Mouse (Mus musculus) stomach, embryonic 14.5 days (tissue): ENCODE results near the gene Cdk11b. TPM values are rescaled to one million over a fixed set of nuclear protein-coding genes. Genes with fewer than 3 reads are reported as not detected.

Experiments used
- ATAC-seq: fragments of 200-750 bp; cut with Nextera tagmentation; 2 replicates; pipeline ENCODE4 v1.8.0; 2017; ENCODE audit warnings: low read depth, moderate TSS enrichment; ENCODE audit not compliant: insufficient number of reproducible peaks, insufficient read depth, low FRiP score
- H3K27ac ChIP-seq: fragments of 300-500 bp; sonication (generic); 2 replicates; pipeline ENCODE4 v1.5.1; 2014; ENCODE audit warnings: mild to moderate bottlenecking, low read length, moderate library complexity, mixed read lengths
- H3K27me3 ChIP-seq: fragments of 300-500 bp; sonication (generic); 2 replicates; pipeline ENCODE4 v1.6.1; 2014; ENCODE audit warnings: low read length, control low read depth, mixed read lengths; ENCODE audit not compliant: control insufficient read depth, insufficient read depth
- H3K36me3 ChIP-seq: fragments of 300-500 bp; sonication (generic); 2 replicates; pipeline ENCODE4 v1.6.1; 2014; ENCODE audit warnings: mild to moderate bottlenecking, control low read depth, low read length, moderate library complexity, mixed read lengths; ENCODE audit not compliant: control insufficient read depth, insufficient read depth
- H3K4me1 ChIP-seq: fragments of 300-500 bp; sonication (generic); 2 replicates; pipeline ENCODE4 v1.6.1; 2014; ENCODE audit warnings: low read length, control low read depth, mixed read lengths; ENCODE audit not compliant: control insufficient read depth, insufficient read depth
- H3K4me2 ChIP-seq: fragments of 300-500 bp; sonication (generic); replicated peaks from 2 replicates; pipeline ENCODE4 v1.6.1; 2014; ENCODE audit warnings: low read depth, low read length, control low read depth
- H3K4me3 ChIP-seq: fragments of 300-500 bp; sonication (generic); 2 replicates; pipeline ENCODE4 v1.5.1; 2014; ENCODE audit warnings: low read depth, low read length, control low read depth
- H3K9ac ChIP-seq: fragments of 300-500 bp; sonication (generic); replicated peaks from 2 replicates; pipeline ENCODE4 v1.6.1; 2014; ENCODE audit warnings: low read depth, mild to moderate bottlenecking, control low read depth, low read length, moderate library complexity, mixed read lengths
- H3K9me3 ChIP-seq: fragments of 300-500 bp; sonication (generic); 2 replicates; pipeline ENCODE4 v1.6.1; 2016; ENCODE audit warnings: low read depth, low read length, control low read depth; ENCODE audit not compliant: control insufficient read depth
- WGBS: fragments of 180-500 bp; shearing (Covaris S2); extraction: QIAGEN DNeasy Blood & Tissue Kit; methylation state at CpG from one replicate; pipeline ENCODE4 v1.1.7; 2014; 5-methylcytosine and 5-hydroxymethylcytosine counted together
- polyA plus RNA-seq: library from polyadenylated mRNA; unstranded; fragments of >200 nt; fragmentation: Nextera tagmentation; extraction: Ambion mirVana; gene quantifications from 2 replicates; pipeline ENCODE4 v1.2.1, GENCODE M21; 2014

Gene Cdk11b
- polyA plus RNA-seq: 57.0 and 57.3 TPM in 2 replicates

DNA sequence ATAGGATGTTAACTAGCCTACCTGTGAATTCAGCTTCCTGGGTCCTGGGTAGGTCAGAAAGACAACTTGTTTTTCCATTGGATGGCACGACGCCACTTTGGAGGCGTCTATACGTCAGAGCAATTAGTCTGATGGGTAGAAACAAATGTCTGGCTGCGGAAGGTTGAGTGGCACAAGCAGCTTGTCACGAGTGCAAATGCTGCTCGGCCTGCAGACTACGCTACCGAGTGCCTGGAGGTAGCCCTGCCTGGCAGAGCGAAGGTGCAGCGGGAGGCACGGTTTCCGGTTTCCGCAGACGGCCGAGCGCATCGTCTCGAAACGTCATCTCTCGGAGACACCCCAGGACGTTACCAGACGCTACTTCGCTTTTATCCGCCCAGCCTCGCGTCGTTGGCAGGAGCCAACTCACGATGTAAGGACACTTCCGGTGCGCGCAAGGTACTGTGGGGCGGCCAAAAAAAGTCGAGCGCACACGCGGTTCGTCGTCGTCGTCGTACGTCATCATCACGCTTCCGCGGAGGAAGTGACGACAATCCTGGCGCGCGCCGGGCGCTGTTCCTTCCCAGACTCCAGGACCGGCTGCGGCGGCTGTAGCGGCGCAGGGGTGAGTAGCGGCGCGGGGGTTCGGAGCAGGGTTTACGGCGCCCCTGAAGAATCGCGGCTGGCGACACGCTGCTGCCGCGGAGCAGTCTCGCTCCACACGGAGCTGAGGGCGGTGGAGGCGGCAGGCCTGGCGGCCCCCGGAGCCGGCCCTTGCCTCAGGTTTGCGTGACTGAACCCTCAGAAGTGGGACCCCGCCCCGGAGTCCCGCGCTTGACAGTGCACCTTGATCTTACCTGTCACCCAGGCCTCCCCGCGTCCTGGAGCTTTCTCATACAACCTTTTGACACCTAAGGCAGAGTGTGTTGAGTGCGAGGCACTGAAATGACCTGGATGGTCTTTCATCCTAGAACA is at the start of gene Cdk11b:
TSS of gene Cdk11b (plus strand) at position 517 of the 954 bp plus-strand sequence.
- H3K27ac ChIP-seq: peak within 1 kb of the TSS; percentile 84
- ATAC-seq: peak; percentile 100
- H3K9me3 ChIP-seq: no peaks in the 10 kb centered on the region
- no peaks in the 10 kb centered on the region for H3K4me1 ChIP-seq
- H3K36me3 ChIP-seq: peaks cover 24% of the 10 kb centered on the region
- H3K27me3 ChIP-seq: no peaks in the 10 kb centered on the region
- under 1% methylated on average over 83 of the region's 84 CpGs for whole genome bisulfite sequencing
- peak within 1 kb of the TSS; percentile 80 for H3K9ac ChIP-seq
- peak within 1 kb of the TSS; percentile 99 for H3K4me3 ChIP-seq
- H3K4me2 ChIP-seq: peak within 1 kb of the TSS; percentile 87

GRCm38 (mm10) chr4:155574931-155575330 is 49.7 kb upstream of the Cdk11b start:
- no peak for ATAC-seq
- peaks cover 17% of the 10 kb centered on the region for H3K36me3 ChIP-seq
- no peak overlapping the region for H3K4me2 ChIP-seq
- 88% methylated on average over 11 of the region's 11 CpGs for WGBS
- no peak overlapping the region for H3K27ac ChIP-seq
- no peak overlapping the region for H3K9ac ChIP-seq
- no peak overlapping the region for H3K4me3 ChIP-seq
- H3K4me1 ChIP-seq: no peaks in the 10 kb centered on the region
- no peaks in the 10 kb centered on the region for H3K27me3 ChIP-seq
- H3K9me3 ChIP-seq: no peaks in the 10 kb centered on the region

GRCm38 (mm10) chr4:155575521-155575920 is 49.1 kb upstream of the Cdk11b start:
- WGBS: 96% methylated on average over 8 of the region's 8 CpGs
- Histone ChIP-seq H3K9ac (no peak overlapping the region), H3K4me3 (no peak overlapping the region), H3K27me3 (no peaks in the 10 kb centered on the region), H3K27ac (no peak overlapping the region), H3K9me3 (no peaks in the 10 kb centered on the region), H3K4me1 (no peaks in the 10 kb centered on the region), H3K4me2 (no peak overlapping the region), H3K36me3 (peaks cover 17% of the 10 kb centered on the region)
- no peak for ATAC-seq

DNA sequence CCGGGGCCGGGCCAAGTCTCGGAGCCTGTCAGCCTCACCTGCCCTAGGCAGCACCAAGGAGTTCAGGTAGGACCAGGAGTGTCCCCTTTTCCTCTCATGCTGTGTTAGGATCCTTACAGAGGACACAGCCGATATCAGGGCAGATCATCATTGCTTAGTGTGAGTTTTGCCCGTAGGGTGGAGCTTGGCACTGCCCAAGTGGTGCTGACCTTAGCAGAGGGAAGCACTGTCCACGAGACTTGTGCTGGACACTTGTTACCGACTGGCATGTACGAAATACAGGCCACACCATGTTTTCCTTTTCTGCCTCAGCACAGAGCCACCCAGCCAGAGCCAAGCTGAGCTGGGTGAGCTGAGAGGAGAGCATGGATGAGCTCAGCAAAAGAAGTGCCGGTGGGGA is 47.5 kb upstream of the Cdk11b start:
- ATAC-seq: no peak
- H3K4me2 ChIP-seq: no peak overlapping the region
- H3K27ac ChIP-seq: no peak overlapping the region
- WGBS: 87% methylated on average over 9 of the region's 9 CpGs
- no peaks in the 10 kb centered on the region for H3K4me1 ChIP-seq
- no peak overlapping the region for H3K9ac ChIP-seq
- H3K9me3 ChIP-seq: no peaks in the 10 kb centered on the region
- H3K4me3 ChIP-seq: no peak overlapping the region
- H3K27me3 ChIP-seq: no peaks in the 10 kb centered on the region
- H3K36me3 ChIP-seq: peaks cover 20% of the 10 kb centered on the region

- no peak for ATAC-seq
- Histone ChIP-seq H3K4me2 (no peak overlapping the region), H3K36me3 (peaks cover 21% of the 10 kb centered on the region), H3K4me1 (no peaks in the 10 kb centered on the region), H3K9ac (no peak overlapping the region), H3K27ac (no peak overlapping the region), H3K9me3 (no peaks in the 10 kb centered on the region), H3K27me3 (no peaks in the 10 kb centered on the region), H3K4me3 (no peak overlapping the region)
- 72% methylated on average over 5 of the region's 5 CpGs for WGBS
Observed at GRCm38 (mm10) chr4:155577741-155578140, 46.9 kb upstream of the Cdk11b start.

DNA sequence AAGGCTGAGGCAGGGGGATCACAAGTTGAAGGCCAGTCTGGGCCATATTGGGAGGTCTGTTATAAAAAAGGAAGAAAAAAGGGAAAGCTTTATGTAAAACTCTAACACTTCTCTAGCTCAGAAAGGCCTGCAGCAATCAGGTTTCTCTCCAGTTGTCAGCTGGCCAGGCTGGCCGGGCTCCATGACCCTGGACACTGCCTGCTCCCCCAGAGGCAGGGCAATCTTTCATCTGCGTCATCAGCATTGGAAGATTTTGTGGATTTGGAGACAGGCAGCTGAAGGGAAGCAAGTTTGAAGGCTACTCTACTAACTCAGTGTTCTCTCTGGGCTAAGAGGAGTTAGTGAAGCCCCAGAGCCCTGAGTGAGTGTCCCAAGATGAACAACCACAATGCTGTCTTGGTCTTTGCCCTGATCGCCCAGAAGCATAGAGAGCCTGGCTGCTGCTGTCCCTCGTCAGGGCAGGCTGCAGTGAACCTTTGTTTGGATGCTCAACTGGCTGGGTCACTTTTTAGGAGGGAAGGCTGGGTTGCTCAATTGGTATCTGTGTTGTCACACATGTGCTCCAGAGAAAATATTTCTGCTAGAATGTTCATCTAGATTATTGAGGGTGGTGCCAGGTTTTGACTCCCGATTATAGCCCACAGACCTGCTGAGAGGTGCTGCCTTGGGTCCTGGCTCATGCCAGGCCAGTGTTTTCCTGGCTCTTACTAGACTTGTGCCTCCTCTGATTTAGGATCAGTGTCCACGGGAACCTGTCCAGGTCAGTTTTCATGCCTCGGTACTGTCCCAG is 46.1 kb upstream of the Cdk11b start:
- H3K36me3 ChIP-seq: peaks cover 21% of the 10 kb centered on the region
- no peak overlapping the region for H3K4me2 ChIP-seq
- H3K27me3 ChIP-seq: no peaks in the 10 kb centered on the region
- no peaks in the 10 kb centered on the region for H3K9me3 ChIP-seq
- H3K4me3 ChIP-seq: no peak overlapping the region
- no peak overlapping the region for H3K9ac ChIP-seq
- WGBS: 84% methylated on average over 7 of the region's 7 CpGs
- H3K4me1 ChIP-seq: no peaks in the 10 kb centered on the region
- no peak for ATAC-seq
- no peak overlapping the region for H3K27ac ChIP-seq

DNA sequence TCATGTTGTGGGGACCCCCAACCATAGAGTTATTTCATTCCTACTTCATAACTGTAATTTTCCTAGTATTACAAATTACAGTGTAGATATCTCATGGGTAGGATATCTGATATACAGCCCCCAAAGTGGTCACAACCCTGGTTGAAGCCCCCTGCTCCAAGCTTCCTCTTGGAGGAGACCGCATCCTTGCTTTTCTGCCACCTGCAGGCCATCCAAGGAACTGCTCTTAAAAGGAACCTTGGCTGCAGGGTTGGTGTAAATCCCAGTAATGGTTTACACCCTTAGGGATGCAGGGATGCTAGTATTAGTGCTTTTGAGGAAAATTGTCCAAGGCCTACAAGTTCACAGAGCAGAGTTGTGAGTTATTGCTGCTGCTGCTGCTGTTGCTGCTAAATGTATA is 44.2 kb upstream of the Cdk11b start:
- Histone ChIP-seq H3K36me3 (peaks cover 34% of the 10 kb centered on the region), H3K4me2 (no peak overlapping the region), H3K4me3 (no peak overlapping the region), H3K27ac (no peak overlapping the region), H3K9me3 (no peaks in the 10 kb centered on the region), H3K4me1 (no peaks in the 10 kb centered on the region), H3K27me3 (no peaks in the 10 kb centered on the region), H3K9ac (no peak overlapping the region)
- ATAC-seq: no peak
- WGBS: 33% methylated on average over 1 of the region's 1 CpGs

DNA sequence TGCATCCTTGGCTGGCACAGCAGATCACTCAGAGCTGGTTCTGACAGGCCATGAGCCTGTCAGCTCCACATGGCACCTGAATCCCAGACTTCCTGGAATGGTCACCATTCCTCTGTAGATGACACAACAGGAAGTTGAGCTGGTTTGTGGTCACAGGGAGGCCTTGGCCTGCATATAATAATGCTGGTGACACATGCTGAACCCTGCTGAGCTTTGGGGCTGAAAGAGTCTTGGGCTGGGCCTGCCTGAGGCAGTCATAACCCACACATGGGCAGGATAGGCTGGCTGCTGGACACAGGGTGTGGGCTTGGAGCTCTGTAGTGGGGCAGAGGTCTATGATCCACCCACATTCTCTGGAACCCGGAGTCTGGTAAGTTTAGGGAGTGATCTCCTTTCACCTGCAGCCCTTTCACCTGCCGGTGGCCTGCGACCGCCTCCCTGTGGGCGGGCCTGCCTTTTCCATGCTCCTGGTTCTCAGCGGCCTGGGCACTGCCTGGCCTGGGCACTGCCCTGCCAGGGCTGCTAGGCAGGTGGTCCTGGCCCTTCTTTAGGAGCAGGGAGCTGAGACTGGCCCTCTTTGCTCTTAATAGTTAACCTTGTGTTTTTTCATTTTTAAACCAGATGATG is 42.3 kb upstream of the Cdk11b start:
- Histone ChIP-seq H3K36me3 (peaks cover 46% of the 10 kb centered on the region), H3K27ac (no peak overlapping the region), H3K9me3 (no peaks in the 10 kb centered on the region), H3K27me3 (no peaks in the 10 kb centered on the region), H3K4me2 (no peak overlapping the region), H3K4me3 (no peak overlapping the region), H3K9ac (no peak overlapping the region), H3K4me1 (no peaks in the 10 kb centered on the region)
- 93% methylated on average over 6 of the region's 6 CpGs for WGBS
- 0 out of 2 replicates have a peak, but pooled peaks have one; percentile 18 for ATAC-seq
